Comparison of ENCODE assay signal across 17 mouse cellular contexts in the genomic region with DNA sequence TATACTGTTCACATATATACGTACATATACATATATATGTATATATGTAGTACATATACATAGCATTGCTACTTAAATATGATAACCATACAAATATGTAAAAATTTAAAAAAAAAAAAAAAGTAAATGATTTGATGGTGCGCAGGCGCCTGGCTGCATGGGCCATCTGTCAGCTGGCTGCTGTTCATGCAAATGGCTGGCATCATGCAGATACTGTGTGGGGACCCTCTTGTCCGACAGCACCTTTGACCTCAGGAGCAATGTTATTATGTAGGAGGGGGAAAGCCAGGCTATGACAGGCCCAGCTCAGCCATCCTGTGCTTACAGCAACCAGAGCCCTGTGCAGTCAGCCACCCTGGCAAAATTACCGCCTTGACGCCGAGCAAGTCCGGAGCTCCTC.
DNase-seq lines count a peak whose midpoint lies in the region; ATAC-seq and TF ChIP-seq lines count a peak whose summit lies in the region.
"Had no signal": no experiment of that assay in that cellular context is flagged by ENCODE, and none has a peak within 500 bp of the region (broad histone marks: within the 10 kb centered on the region; RNA-seq: fewer than 3 reads in every experiment).

No protein-coding gene starts in this region.

- H3K36me3 ChIP-seq in heart, embryonic 13.5 days = no peaks in the 10 kb centered on the region
- H3K36me3 ChIP-seq in stomach, embryonic 14.5 days (ENCODE audit: control insufficient read depth, insufficient read depth, low read length) = no peaks in the 10 kb centered on the region
- no peaks in the 10 kb centered on the region for H3K36me3 ChIP-seq in stomach, postnatal 0 days (ENCODE audit: control insufficient read depth, insufficient read depth, low read length)
- H3K36me3 ChIP-seq in embryonic facial prominence, embryonic 15.5 days = no peaks in the 10 kb centered on the region
- H3K36me3 ChIP-seq in stomach, embryonic 16.5 days (ENCODE audit: control insufficient read depth, insufficient read depth, low read length) = no peaks in the 10 kb centered on the region

- no peak for DNase-seq in heart, adult 8-10 months (ENCODE audit: low spot score)
- DNase-seq in stomach, postnatal 0 days (ENCODE audit: low spot score) = no peak
- DNase-seq in urinary bladder, postnatal 25 days (ENCODE audit: low spot score) = no peak
- no peak for DNase-seq in spleen, postnatal 4 days (ENCODE audit: low spot score in 2 of 2)
- DNase-seq: gastrocnemius, postnatal 36 days; kidney, postnatal 10 days; layer of hippocampus, adult 9-11 months; lung, postnatal 14 days; retina, postnatal 1 day; thymus, postnatal 36 days had no signal

- H3K27me3 ChIP-seq in heart, embryonic 13.5 days (replicated peaks) = peaks cover 6% of the 10 kb centered on the region; the same call in 1 of the 2 replicates
- H3K27me3 ChIP-seq in stomach, embryonic 14.5 days (ENCODE audit: control insufficient read depth, insufficient read depth, low read length) = no peaks in the 10 kb centered on the region
- no peaks in the 10 kb centered on the region for H3K27me3 ChIP-seq in stomach, postnatal 0 days (ENCODE audit: control insufficient read depth, insufficient read depth, low read length)
- no peaks in the 10 kb centered on the region for H3K27me3 ChIP-seq in embryonic facial prominence, embryonic 15.5 days
- H3K27me3 ChIP-seq in stomach, embryonic 16.5 days (ENCODE audit: control insufficient read depth, insufficient read depth, low read length) = no peaks in the 10 kb centered on the region

- 80% methylated on average over 8 of the region's 8 CpGs for WGBS in heart, embryonic 13.5 days
- WGBS in stomach, embryonic 14.5 days = 64% methylated on average over 8 of the region's 8 CpGs
- WGBS in stomach, postnatal 0 days = 77% methylated on average over 8 of the region's 8 CpGs
- WGBS in embryonic facial prominence, embryonic 15.5 days = 76% methylated on average over 8 of the region's 8 CpGs
- WGBS in stomach, embryonic 16.5 days = 83% methylated on average over 8 of the region's 8 CpGs

- H3K4me3 ChIP-seq in heart, embryonic 13.5 days = no peak overlapping the region
- no peak overlapping the region for H3K4me3 ChIP-seq in stomach, embryonic 14.5 days (ENCODE audit: low read depth, low read length)
- H3K4me3 ChIP-seq in stomach, postnatal 0 days (ENCODE audit: low read depth, low read length) = no peak overlapping the region
- no peak overlapping the region for H3K4me3 ChIP-seq in embryonic facial prominence, embryonic 15.5 days (replicated peaks)
- no peak overlapping the region for H3K4me3 ChIP-seq in stomach, embryonic 16.5 days (replicated peaks; ENCODE audit: low read length)

- H3K9ac ChIP-seq in heart, embryonic 13.5 days = no peak overlapping the region
- H3K9ac ChIP-seq in stomach, embryonic 14.5 days (replicated peaks; ENCODE audit: low read depth, low read length) = no peak overlapping the region
- no peak overlapping the region for H3K9ac ChIP-seq in stomach, postnatal 0 days (ENCODE audit: low read length)
- H3K9ac ChIP-seq in embryonic facial prominence, embryonic 15.5 days = no peak overlapping the region
- H3K9ac ChIP-seq in stomach, embryonic 16.5 days (ENCODE audit: low read length) = no peak overlapping the region
- H3K9ac ChIP-seq: liver, embryonic 14.5 days had no signal

- no peak for TF ChIP-seq EP300 in stomach, postnatal 0 days (optimal IDR thresholded peaks at IDR 0.05)

- peaks cover 7% of the 10 kb centered on the region; the same call in 1 of the 2 replicates for H3K9me3 ChIP-seq in heart, embryonic 13.5 days
- H3K9me3 ChIP-seq in stomach, embryonic 14.5 days (ENCODE audit: control insufficient read depth, low read depth, low read length) = no peaks in the 10 kb centered on the region
- H3K9me3 ChIP-seq in stomach, postnatal 0 days (ENCODE audit: control insufficient read depth, low read length) = no peaks in the 10 kb centered on the region
- no peaks in the 10 kb centered on the region for H3K9me3 ChIP-seq in embryonic facial prominence, embryonic 15.5 days (replicated peaks)
- H3K9me3 ChIP-seq in stomach, embryonic 16.5 days (replicated peaks; ENCODE audit: control insufficient read depth, low read length) = no peaks in the 10 kb centered on the region

- H3K4me2 ChIP-seq in heart, embryonic 13.5 days = no peak overlapping the region
- no peak overlapping the region for H3K4me2 ChIP-seq in stomach, embryonic 14.5 days (replicated peaks; ENCODE audit: low read depth, low read length)
- H3K4me2 ChIP-seq in stomach, postnatal 0 days (replicated peaks; ENCODE audit: low read depth) = no peak overlapping the region
- no peak overlapping the region for H3K4me2 ChIP-seq in embryonic facial prominence, embryonic 15.5 days (replicated peaks)
- H3K4me2 ChIP-seq in stomach, embryonic 16.5 days (ENCODE audit: low read depth, low read length) = no peak overlapping the region

- no peak for ATAC-seq in heart, embryonic 13.5 days (ENCODE audit: extremely low read depth, insufficient number of reproducible peaks, low FRiP score, low TSS enrichment)
- ATAC-seq in stomach, embryonic 14.5 days (ENCODE audit: insufficient number of reproducible peaks, insufficient read depth, low FRiP score, low read depth) = no peak
- ATAC-seq in stomach, postnatal 0 days (ENCODE audit: low FRiP score, low TSS enrichment) = no peak
- ATAC-seq in embryonic facial prominence, embryonic 15.5 days (ENCODE audit: insufficient number of reproducible peaks, low FRiP score, low TSS enrichment, low read depth) = no peak
- no peak for ATAC-seq in stomach, embryonic 16.5 days (ENCODE audit: insufficient read depth, low FRiP score)
- ATAC-seq: activated CD4-positive, CD25-positive, alpha-beta regulatory T cell, adult 4 months; CD4-positive, CD25-positive, alpha-beta regulatory T cell, adult 4 months had no signal

- TF ChIP-seq CTCF in stomach, postnatal 0 days (IDR thresholded peaks at IDR 0.05; ENCODE audit: low read depth) = no peak

- H3K4me1 ChIP-seq in heart, embryonic 13.5 days = peaks cover 13% of the 10 kb centered on the region; the same call in 1 of the 2 replicates
- 0 out of 2 replicates have a peak, but pooled peaks cover 9% of the 10 kb centered on the region for H3K4me1 ChIP-seq in stomach, embryonic 14.5 days (ENCODE audit: control insufficient read depth, insufficient read depth, low read length)
- no peaks in the 10 kb centered on the region for H3K4me1 ChIP-seq in stomach, postnatal 0 days (replicated peaks; ENCODE audit: control insufficient read depth, insufficient read depth)
- peaks cover 15% of the 10 kb centered on the region for H3K4me1 ChIP-seq in embryonic facial prominence, embryonic 15.5 days
- H3K4me1 ChIP-seq in stomach, embryonic 16.5 days (ENCODE audit: control insufficient read depth, insufficient read depth, low read length) = no peaks in the 10 kb centered on the region

- peak overlapping the region; percentile 46; the same call in 1 of the 2 replicates for H3K27ac ChIP-seq in heart, embryonic 13.5 days (replicated peaks)
- H3K27ac ChIP-seq in stomach, embryonic 14.5 days (ENCODE audit: low read length) = peak overlapping the region; percentile 76; the same call in 1 of the 2 replicates
- no peak overlapping the region for H3K27ac ChIP-seq in stomach, postnatal 0 days (replicated peaks)
- H3K27ac ChIP-seq in embryonic facial prominence, embryonic 15.5 days (replicated peaks) = peak overlapping the region; percentile 82
- H3K27ac ChIP-seq in stomach, embryonic 16.5 days (ENCODE audit: low read length) = peak overlapping the region; percentile 44
- H3K27ac ChIP-seq: liver, embryonic 14.5 days had no signal
